Mouse (Mus musculus): ENCODE results near the gene Rnf8. TPM values are rescaled to one million over a fixed set of nuclear protein-coding genes. Genes with fewer than 3 reads are reported as not detected.

The Rnf8 gene
- total RNA-seq (2014; fragmentation: Nextera tagmentation) (26.2 and 35.4 TPM in 2 replicates), total RNA-seq (2017) (29.0 and 37.3 TPM in 2 replicates), polyA plus RNA-seq (2012) (28.1 and 29.3 TPM in 2 replicates)

- Histone ChIP-seq H3K4me3 (ENCODE audit: low read depth, low read length) (peak within 1 kb of the TSS; percentile 92), H3K9me3 (replicated peaks) (no peaks in the 10 kb centered on the region), H3K36me3 (replicated peaks) (peaks cover 29% of the 10 kb centered on the region), H3K27me3 (ENCODE audit: insufficient read depth, low read length) (no peaks in the 10 kb centered on the region), H3K4me1 (ENCODE audit: insufficient read depth, low read depth, low read length) (peaks cover 41% of the 10 kb centered on the region)
- ATAC-seq (ENCODE audit: extremely low read depth, insufficient number of reproducible peaks, low FRiP score, poor library complexity, severe bottlenecking) (peak; percentile 73), DNase-seq (ENCODE audit: low spot score) (peak; percentile 85)
- TF ChIP-seq TAL1 (conservative IDR thresholded peaks at IDR 0.05; ENCODE audit: low read depth, low read length) (no peak), CTCF (IDR thresholded peaks at IDR 0.05; ENCODE audit: low read depth, low read length) (no peak), POLR2AphosphoS5 (IDR thresholded peaks at IDR 0.05; ENCODE audit: insufficient replicate concordance, low read depth, low read length) (no peak), GATA2 (IDR thresholded peaks at IDR 0.05; ENCODE audit: borderline replicate concordance, low read depth, low read length) (no peak), GATA1 (IDR thresholded peaks at IDR 0.05; ENCODE audit: borderline replicate concordance, low read length) (no peak)
Observed at GRCm38 (mm10) chr17:29614115-29615023, at the start of gene Rnf8, which contains the start of gene Gm28043. Gene Rnf8 (plus strand): TSS chr17:29614790. Gene Gm28043 (plus strand): TSS chr17:29614876.

GRCm38 (mm10) chr17:29565521-29565920, 49.1 kb upstream of the Rnf8 start:
- TF ChIP-seq POLR2AphosphoS5 (IDR thresholded peaks at IDR 0.05; ENCODE audit: insufficient replicate concordance, low read depth, low read length), result no peak
- no peak for TF ChIP-seq GATA1 (IDR thresholded peaks at IDR 0.05; ENCODE audit: borderline replicate concordance, low read length)
- TF ChIP-seq TAL1 (conservative IDR thresholded peaks at IDR 0.05; ENCODE audit: low read depth, low read length), result no peak
- TF ChIP-seq GATA2 (IDR thresholded peaks at IDR 0.05; ENCODE audit: borderline replicate concordance, low read depth, low read length), result no peak
- TF ChIP-seq CTCF (IDR thresholded peaks at IDR 0.05; ENCODE audit: low read depth, low read length), result no peak
- peaks cover 77% of the 10 kb centered on the region for H3K36me3 ChIP-seq (replicated peaks)
- ATAC-seq (ENCODE audit: extremely low read depth, insufficient number of reproducible peaks, low FRiP score, poor library complexity, severe bottlenecking), result no peak
- H3K9me3 ChIP-seq (replicated peaks), result no peaks in the 10 kb centered on the region
- no peaks in the 10 kb centered on the region for H3K27me3 ChIP-seq (ENCODE audit: insufficient read depth, low read length)
- DNase-seq (ENCODE audit: low spot score), result no peak
- peaks cover 20% of the 10 kb centered on the region for H3K4me1 ChIP-seq (ENCODE audit: insufficient read depth, low read depth, low read length)
- H3K4me3 ChIP-seq (ENCODE audit: low read depth, low read length), result no peak overlapping the region

DNA sequence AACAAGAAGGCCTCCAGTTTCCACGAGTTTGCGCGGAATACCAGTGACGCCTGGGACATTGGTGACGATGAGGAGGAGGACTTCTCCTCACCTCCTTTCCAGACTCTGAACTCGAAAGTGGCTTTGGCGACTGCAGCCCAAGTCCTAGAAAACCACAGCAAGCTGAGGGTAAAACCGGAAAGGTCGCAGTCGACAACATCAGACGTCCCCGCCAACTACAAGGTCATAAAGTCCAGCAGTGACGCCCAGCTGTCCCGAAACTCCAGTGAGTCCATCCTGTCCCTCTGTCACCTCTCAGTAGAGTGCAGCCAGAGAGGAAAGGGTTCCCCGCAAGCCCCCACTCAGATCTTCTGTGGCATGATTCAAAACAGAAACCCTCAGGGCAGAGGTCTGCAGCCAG, 46.2 kb upstream of the Rnf8 start:
- TF ChIP-seq POLR2AphosphoS5 (IDR thresholded peaks at IDR 0.05; ENCODE audit: insufficient replicate concordance, low read depth, low read length), result no peak
- no peak for ATAC-seq (ENCODE audit: extremely low read depth, insufficient number of reproducible peaks, low FRiP score, poor library complexity, severe bottlenecking)

GRCm38 (mm10) chr17:29569831-29570230, 44.8 kb upstream of the Rnf8 start:
- ATAC-seq (ENCODE audit: extremely low read depth, insufficient number of reproducible peaks, low FRiP score, poor library complexity, severe bottlenecking) (no peak), DNase-seq (ENCODE audit: low spot score) (no peak)
- Histone ChIP-seq H3K9me3 (replicated peaks) (no peaks in the 10 kb centered on the region), H3K27me3 (ENCODE audit: insufficient read depth, low read length) (no peaks in the 10 kb centered on the region), H3K36me3 (replicated peaks) (peaks cover 96% of the 10 kb centered on the region), H3K4me1 (ENCODE audit: insufficient read depth, low read depth, low read length) (peaks cover 11% of the 10 kb centered on the region), H3K4me3 (ENCODE audit: low read depth, low read length) (no peak overlapping the region)
- TF ChIP-seq TAL1 (conservative IDR thresholded peaks at IDR 0.05; ENCODE audit: low read depth, low read length), result no peak
- no peak for TF ChIP-seq GATA1 (IDR thresholded peaks at IDR 0.05; ENCODE audit: borderline replicate concordance, low read length)

More for the DNA sequence above, 46.2 kb upstream of the Rnf8 start:
- DNase-seq (ENCODE audit: low spot score), result no peak
- Histone ChIP-seq H3K4me3 (ENCODE audit: low read depth, low read length) (no peak overlapping the region), H3K27me3 (ENCODE audit: insufficient read depth, low read length) (no peaks in the 10 kb centered on the region), H3K4me1 (ENCODE audit: insufficient read depth, low read depth, low read length) (peaks cover 11% of the 10 kb centered on the region), H3K9me3 (replicated peaks) (no peaks in the 10 kb centered on the region), H3K36me3 (replicated peaks) (peaks cover 95% of the 10 kb centered on the region)

DNA sequence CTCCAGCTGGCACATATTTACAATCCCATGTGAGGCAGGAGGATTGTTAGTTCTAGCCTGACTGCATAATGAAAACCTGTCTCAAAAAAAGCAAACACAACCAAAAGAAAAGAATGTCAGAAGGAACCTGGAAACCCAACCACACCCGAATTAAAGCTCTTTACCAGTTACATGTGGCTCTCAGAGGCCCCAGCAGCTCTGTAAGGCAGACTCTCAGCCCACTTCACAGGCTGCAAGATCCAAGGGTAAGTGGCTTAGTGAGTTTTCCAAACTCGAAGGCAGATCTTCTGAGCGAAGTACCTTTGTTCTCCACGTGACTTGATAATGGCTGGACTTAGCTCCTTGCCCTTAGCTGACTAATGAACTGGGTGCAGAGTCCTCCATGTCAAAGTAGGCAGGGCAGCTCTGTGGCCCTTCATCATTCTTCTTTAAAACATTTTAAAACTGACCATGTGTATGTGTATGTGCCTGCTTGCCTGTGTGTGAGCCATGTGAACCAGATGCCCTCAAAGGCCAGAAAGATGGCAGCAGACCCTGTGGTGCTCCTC, 34.9 kb upstream of the Rnf8 start:
- TF ChIP-seq GATA2 (IDR thresholded peaks at IDR 0.05; ENCODE audit: borderline replicate concordance, low read depth, low read length), result no peak
- no peak for TF ChIP-seq TAL1 (conservative IDR thresholded peaks at IDR 0.05; ENCODE audit: low read depth, low read length)
- TF ChIP-seq CTCF (IDR thresholded peaks at IDR 0.05; ENCODE audit: low read depth, low read length), result no peak
- TF ChIP-seq GATA1 (IDR thresholded peaks at IDR 0.05; ENCODE audit: borderline replicate concordance, low read length), result no peak
- TF ChIP-seq POLR2AphosphoS5 (IDR thresholded peaks at IDR 0.05; ENCODE audit: insufficient replicate concordance, low read depth, low read length), result no peak
- H3K36me3 ChIP-seq (replicated peaks), result peaks cover 84% of the 10 kb centered on the region
- no peaks in the 10 kb centered on the region for H3K27me3 ChIP-seq (ENCODE audit: insufficient read depth, low read length)
- no peak overlapping the region for H3K4me3 ChIP-seq (ENCODE audit: low read depth, low read length)
- no peak for ATAC-seq (ENCODE audit: extremely low read depth, insufficient number of reproducible peaks, low FRiP score, poor library complexity, severe bottlenecking)
- no peak for DNase-seq (ENCODE audit: low spot score)
- peaks cover 24% of the 10 kb centered on the region for H3K4me1 ChIP-seq (ENCODE audit: insufficient read depth, low read depth, low read length)
- H3K9me3 ChIP-seq (replicated peaks), result no peaks in the 10 kb centered on the region

GRCm38 (mm10) chr17:29583569-29583968, 31.0 kb upstream of the Rnf8 start:
- ATAC-seq (ENCODE audit: extremely low read depth, insufficient number of reproducible peaks, low FRiP score, poor library complexity, severe bottlenecking), result no peak
- no peak for DNase-seq (ENCODE audit: low spot score)
- Histone ChIP-seq H3K4me3 (ENCODE audit: low read depth, low read length) (no peak overlapping the region), H3K36me3 (replicated peaks) (peaks cover 71% of the 10 kb centered on the region), H3K4me1 (ENCODE audit: insufficient read depth, low read depth, low read length) (peaks cover 26% of the 10 kb centered on the region), H3K27me3 (ENCODE audit: insufficient read depth, low read length) (no peaks in the 10 kb centered on the region), H3K9me3 (replicated peaks) (no peaks in the 10 kb centered on the region)
- no peak for TF ChIP-seq POLR2AphosphoS5 (IDR thresholded peaks at IDR 0.05; ENCODE audit: insufficient replicate concordance, low read depth, low read length)
- no peak for TF ChIP-seq GATA2 (IDR thresholded peaks at IDR 0.05; ENCODE audit: borderline replicate concordance, low read depth, low read length)
- TF ChIP-seq TAL1 (conservative IDR thresholded peaks at IDR 0.05; ENCODE audit: low read depth, low read length), result no peak
- no peak for TF ChIP-seq CTCF (IDR thresholded peaks at IDR 0.05; ENCODE audit: low read depth, low read length)
- TF ChIP-seq GATA1 (IDR thresholded peaks at IDR 0.05; ENCODE audit: borderline replicate concordance, low read length), result no peak
